9 mouse cellular contexts compared by ENCODE assay signal in the genomic region with DNA sequence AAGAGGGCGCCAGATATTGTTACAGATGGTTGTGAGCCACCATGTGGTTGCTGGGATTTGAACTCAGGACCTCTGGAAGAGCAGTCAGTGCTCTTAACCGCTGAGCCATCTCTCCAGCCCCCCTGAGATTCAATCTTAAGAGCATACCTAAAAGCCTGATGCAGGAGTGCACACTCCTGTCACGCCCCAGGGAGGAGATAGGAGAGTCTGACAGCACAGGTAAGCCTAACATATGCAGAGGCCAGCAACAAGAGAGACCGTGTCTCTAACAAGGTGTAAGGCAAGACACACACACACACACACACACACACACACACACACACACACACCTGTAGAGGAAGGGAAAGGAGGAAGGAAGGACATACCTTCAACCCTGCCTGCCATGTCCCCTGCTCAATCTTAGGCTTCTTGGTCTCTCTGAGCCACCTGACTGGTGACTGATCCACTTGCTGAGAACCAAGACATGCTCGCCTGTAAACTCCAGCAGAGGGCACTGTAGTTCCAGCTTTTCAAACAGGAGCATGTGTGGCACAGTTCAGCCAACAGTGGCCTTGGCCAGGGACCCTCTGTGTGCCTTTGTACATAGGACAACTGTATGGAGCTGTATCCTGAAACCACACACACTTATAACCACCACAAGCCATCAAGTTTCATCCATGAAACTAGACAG. TPM values are rescaled to one million over a fixed set of nuclear protein-coding genes. Genes with fewer than 3 reads are reported as not detected.
A peak's percentile ranks its signal among the peaks of the same experiment; 100 is the strongest.
DNase-seq lines count a peak whose midpoint lies in the region; ATAC-seq and TF ChIP-seq lines count a peak whose summit lies in the region.
"Had no signal": no experiment of that assay in that cellular context is flagged by ENCODE, and none has a peak within 500 bp of the region (broad histone marks: within the 10 kb centered on the region; RNA-seq: fewer than 3 reads in every experiment).

No protein-coding gene starts in this region.

- no peak overlapping the region for H3K4me2 ChIP-seq in liver, embryonic 16.5 days (ENCODE audit: low read depth, low read length)
- H3K4me2 ChIP-seq in neural tube, embryonic 15.5 days = no peak overlapping the region

- no peak for TF ChIP-seq POLR2A in ES-Bruce4 (IDR thresholded peaks at IDR 0.05; ENCODE audit: insufficient read depth, low read length)

- intact Hi-C loops in heart, postnatal 10 days (cut with DNase I) = loop anchor here (1.0 to 5.0 kb wide), 3 partner anchors 21 to 117 kb away; no protein-coding TSS in a partner anchor

- no peak for TF ChIP-seq EP300 in ES-Bruce4 (IDR thresholded peaks at IDR 0.05; ENCODE audit: insufficient read depth, low read depth, low read length)

- H3K27ac ChIP-seq in ES-Bruce4 (ENCODE audit: insufficient read depth, low read length) = no peak overlapping the region
- H3K27ac ChIP-seq in liver, embryonic 16.5 days (ENCODE audit: low read length) = no peak overlapping the region
- no peak overlapping the region for H3K27ac ChIP-seq in neural tube, embryonic 15.5 days (replicated peaks)

- peak; percentile 56 for DNase-seq in brain, embryonic 18.5 days (ENCODE audit: low read depth, low spot score)
- peak; percentile 88 to 91 for DNase-seq in heart, postnatal 10 days
- DNase-seq in large intestine, adult 2 months (ENCODE audit: low read depth, low spot score) = peak; percentile 82
- peak; percentile 86 for DNase-seq in thymus, postnatal 14 days

- H3K4me1 ChIP-seq in ES-Bruce4 (ENCODE audit: control insufficient read depth, insufficient read depth, low read length) = peaks cover 2% of the 10 kb centered on the region
- no peaks in the 10 kb centered on the region; the same call in 1 of the 2 replicates for H3K4me1 ChIP-seq in liver, embryonic 16.5 days (ENCODE audit: control insufficient read depth, low read depth, low read length)
- H3K4me1 ChIP-seq in neural tube, embryonic 15.5 days = no peaks in the 10 kb centered on the region

- no peak overlapping the region for H3K9ac ChIP-seq in ES-Bruce4 (ENCODE audit: low read depth, poor library complexity, severe bottlenecking)
- no peak overlapping the region for H3K9ac ChIP-seq in liver, embryonic 16.5 days (ENCODE audit: low read depth, low read length)
- H3K9ac ChIP-seq in neural tube, embryonic 15.5 days (replicated peaks) = no peak overlapping the region

- no peaks in the 10 kb centered on the region for H3K36me3 ChIP-seq in ES-Bruce4 (ENCODE audit: control insufficient read depth, insufficient read depth, low read length, poor library complexity, severe bottlenecking)
- no peaks in the 10 kb centered on the region for H3K36me3 ChIP-seq in liver, embryonic 16.5 days (ENCODE audit: control insufficient read depth, insufficient read depth)
- no peaks in the 10 kb centered on the region for H3K36me3 ChIP-seq in neural tube, embryonic 15.5 days

- no peaks in the 10 kb centered on the region for H3K9me3 ChIP-seq in ES-Bruce4 (replicated peaks; ENCODE audit: control insufficient read depth, insufficient read depth, low read length, poor library complexity, severe bottlenecking)
- no peaks in the 10 kb centered on the region for H3K9me3 ChIP-seq in liver, embryonic 16.5 days (replicated peaks; ENCODE audit: control insufficient read depth, low read length)
- no peaks in the 10 kb centered on the region for H3K9me3 ChIP-seq in neural tube, embryonic 15.5 days (replicated peaks)
- H3K9me3 ChIP-seq: megakaryocyte, embryonic 14.5 days had no signal

- H3K27me3 ChIP-seq in ES-Bruce4 (ENCODE audit: control insufficient read depth, insufficient read depth, low read length, poor library complexity, severe bottlenecking) = no peaks in the 10 kb centered on the region
- H3K27me3 ChIP-seq in liver, embryonic 16.5 days (ENCODE audit: control insufficient read depth, insufficient read depth, low read depth, low read length) = no peaks in the 10 kb centered on the region
- no peaks in the 10 kb centered on the region for H3K27me3 ChIP-seq in neural tube, embryonic 15.5 days (replicated peaks)

- no peak overlapping the region for H3K4me3 ChIP-seq in ES-Bruce4 (ENCODE audit: low read depth, low read length)
- H3K4me3 ChIP-seq in liver, embryonic 16.5 days (ENCODE audit: low read depth, low read length) = no peak overlapping the region
- no peak overlapping the region for H3K4me3 ChIP-seq in neural tube, embryonic 15.5 days (replicated peaks)
- H3K4me3 ChIP-seq: megakaryocyte, embryonic 14.5 days had no signal

- WGBS in large intestine, adult 2 months = 22% methylated on average over 4 of the region's 5 CpGs
- 33% methylated on average over 5 of the region's 5 CpGs for WGBS in liver, embryonic 16.5 days (ENCODE audit: insufficient replicate concordance)
- 42% methylated on average over 5 of the region's 5 CpGs for WGBS in neural tube, embryonic 15.5 days

- ATAC-seq in erythroid progenitor cell, adult 5-6 weeks (replicated peaks; ENCODE audit: low FRiP score, poor library complexity, severe bottlenecking) = peak; percentile 93
- peak; percentile 69 for ATAC-seq in liver, embryonic 16.5 days (ENCODE audit: low read depth)
- peak; percentile 69; the same call in 1 of the 2 replicates for ATAC-seq in neural tube, embryonic 15.5 days (ENCODE audit: low FRiP score)

- peak; percentile 85 for TF ChIP-seq CTCF in ES-Bruce4 (IDR thresholded peaks at IDR 0.05; ENCODE audit: low read depth, low read length)

RNA-seq across cellular contexts. Expression of a gene that starts 9.1 kb away (rescaled TPM):
- 1.7 and 2.6 TPM in 2 replicates for polyA plus RNA-seq in ES-Bruce4 (2011; ENCODE audit: insufficient read depth, insufficient read length, low read depth, missing spikeins)
- total RNA-seq in erythroid progenitor cell, adult 5-6 weeks (2015; ENCODE audit: low replicate concordance) = not detected in 2 replicates
- not detected in 2 replicates for total RNA-seq in erythroid progenitor cell, adult 5-6 weeks (2017; ENCODE audit: low replicate concordance)
- total RNA-seq in heart, postnatal 10 days (2021) = under 1 TPM in 1 of 2 experiments, not detected in 1; 0.53 TPM
- polyA plus RNA-seq in large intestine, adult 2 months (2012; rRNA removed) = 3.6 and 4.5 TPM in 2 replicates
- not detected in 2 replicates for polyA plus RNA-seq in liver, embryonic 16.5 days (2015; fragmentation: Nextera tagmentation; extraction: Ambion mirVana)
- not detected in 2 replicates for polyA plus RNA-seq in neural tube, embryonic 15.5 days (2015; fragmentation: Nextera tagmentation; extraction: Ambion mirVana)

RNA-seq across cellular contexts. Expression of a gene that starts 9.2 kb away (rescaled TPM):
- polyA plus RNA-seq in ES-Bruce4 (2011; ENCODE audit: insufficient read depth, insufficient read length, low read depth, missing spikeins) = 66.8 and 73.1 TPM in 2 replicates
- total RNA-seq in erythroid progenitor cell, adult 5-6 weeks (2015; ENCODE audit: low replicate concordance) = 80.0 and 121 TPM in 2 replicates
- 72.0 and 75.4 TPM in 2 replicates for total RNA-seq in erythroid progenitor cell, adult 5-6 weeks (2017; ENCODE audit: low replicate concordance)
- 10 to 100 TPM; 34.5 to 40.0 TPM for total RNA-seq in heart, postnatal 10 days (2021)
- polyA plus RNA-seq in large intestine, adult 2 months (2012; rRNA removed) = 6.7 and 11.6 TPM in 2 replicates
- 24.3 and 25.9 TPM in 2 replicates for polyA plus RNA-seq in liver, embryonic 16.5 days (2015; fragmentation: Nextera tagmentation; extraction: Ambion mirVana)
- 58.6 and 62.8 TPM in 2 replicates for polyA plus RNA-seq in neural tube, embryonic 15.5 days (2015; fragmentation: Nextera tagmentation; extraction: Ambion mirVana)

RNA-seq across cellular contexts. Expression of a gene that starts 29.9 kb away (rescaled TPM):
- 12.5 and 12.8 TPM in 2 replicates for polyA plus RNA-seq in ES-Bruce4 (2011; ENCODE audit: insufficient read depth, insufficient read length, low read depth, missing spikeins)
- 62.3 and 81.3 TPM in 2 replicates for total RNA-seq in erythroid progenitor cell, adult 5-6 weeks (2015; ENCODE audit: low replicate concordance)
- total RNA-seq in erythroid progenitor cell, adult 5-6 weeks (2017; ENCODE audit: low replicate concordance) = 133 and 140 TPM in 2 replicates
- total RNA-seq in heart, postnatal 10 days (2021) = 100 to 1,000 TPM; 187 to 200 TPM
- polyA plus RNA-seq in large intestine, adult 2 months (2012; rRNA removed) = 64.9 and 89.8 TPM in 2 replicates
- 6.1 and 8.3 TPM in 2 replicates for polyA plus RNA-seq in liver, embryonic 16.5 days (2015; fragmentation: Nextera tagmentation; extraction: Ambion mirVana)
- 10.4 and 10.8 TPM in 2 replicates for polyA plus RNA-seq in neural tube, embryonic 15.5 days (2015; fragmentation: Nextera tagmentation; extraction: Ambion mirVana)

RNA-seq across cellular contexts. Expression of a gene that starts 45.9 kb away (rescaled TPM):
- 116 and 119 TPM in 2 replicates for polyA plus RNA-seq in ES-Bruce4 (2011; ENCODE audit: insufficient read depth, insufficient read length, low read depth, missing spikeins)
- 15.5 and 19.7 TPM in 2 replicates for total RNA-seq in erythroid progenitor cell, adult 5-6 weeks (2015; ENCODE audit: low replicate concordance)
- 11.5 and 18.0 TPM in 2 replicates for total RNA-seq in erythroid progenitor cell, adult 5-6 weeks (2017; ENCODE audit: low replicate concordance)
- total RNA-seq in heart, postnatal 10 days (2021) = 10 to 100 TPM; 89.3 to 91.8 TPM
- 30.1 and 33.2 TPM in 2 replicates for polyA plus RNA-seq in large intestine, adult 2 months (2012; rRNA removed)
- polyA plus RNA-seq in liver, embryonic 16.5 days (2015; fragmentation: Nextera tagmentation; extraction: Ambion mirVana) = 28.3 and 28.5 TPM in 2 replicates
- polyA plus RNA-seq in neural tube, embryonic 15.5 days (2015; fragmentation: Nextera tagmentation; extraction: Ambion mirVana) = 102 and 104 TPM in 2 replicates

RNA-seq across cellular contexts. Expression of a gene that starts 50.7 kb away (rescaled TPM):
- polyA plus RNA-seq in ES-Bruce4 (2011; ENCODE audit: insufficient read depth, insufficient read length, low read depth, missing spikeins) = 16.8 and 18.7 TPM in 2 replicates
- total RNA-seq in erythroid progenitor cell, adult 5-6 weeks (2015; ENCODE audit: low replicate concordance) = not detected in 2 replicates
- 0.77 TPM in 1 of 2 replicates, not detected in the other for total RNA-seq in erythroid progenitor cell, adult 5-6 weeks (2017; ENCODE audit: low replicate concordance)
- 10 to 100 TPM; 13.6 to 14.0 TPM for total RNA-seq in heart, postnatal 10 days (2021)
- 42.6 and 44.5 TPM in 2 replicates for polyA plus RNA-seq in large intestine, adult 2 months (2012; rRNA removed)
- 0.55 and 0.84 TPM in 2 replicates for polyA plus RNA-seq in liver, embryonic 16.5 days (2015; fragmentation: Nextera tagmentation; extraction: Ambion mirVana)
- 108 and 128 TPM in 2 replicates for polyA plus RNA-seq in neural tube, embryonic 15.5 days (2015; fragmentation: Nextera tagmentation; extraction: Ambion mirVana)
